Mouse (Mus musculus) forebrain, embryonic 11.5 days (tissue): ENCODE data around the gene Rbm31y. TPM values are rescaled to one million over a fixed set of nuclear protein-coding genes. Genes with fewer than 3 reads are reported as not detected.
"Not testable (repeated sequence)": the region's sequence is repeated elsewhere in the genome, so short reads cannot be mapped to it uniquely, and the experiment has no call there.

Experiments used
- ATAC-seq: fragments of 200-750 bp; cut with Nextera tagmentation; replicated peaks from 2 replicates; pipeline ENCODE4 v1.8.0; 2017; ENCODE audit warnings: moderate TSS enrichment; ENCODE audit not compliant: low FRiP score
- DNase-seq: peaks from one replicate; pipeline ENCODE4 v3.0.0-alpha.2; 2017; ENCODE audit warnings: low spot score
- H3K27ac ChIP-seq: fragments of 300-500 bp; sonication (generic); 2 replicates; pipeline ENCODE4 v1.5.1; 2014; ENCODE audit warnings: low read depth, low read length
- H3K27me3 ChIP-seq: fragments of 300-500 bp; sonication (generic); 2 replicates; pipeline ENCODE4 v1.6.1; 2014; ENCODE audit warnings: mild to moderate bottlenecking, low read length, mixed read lengths; ENCODE audit not compliant: control insufficient read depth, insufficient read depth
- H3K36me3 ChIP-seq: fragments of 300-500 bp; sonication (generic); 2 replicates; pipeline ENCODE4 v1.6.1; 2014; ENCODE audit warnings: mild to moderate bottlenecking, low read length, moderate library complexity, mixed read lengths; ENCODE audit not compliant: control insufficient read depth, insufficient read depth
- H3K4me1 ChIP-seq: fragments of 300-500 bp; sonication (generic); replicated peaks from 2 replicates; pipeline ENCODE4 v1.6.1; 2014; ENCODE audit warnings: low read length, mixed read lengths; ENCODE audit not compliant: control insufficient read depth, insufficient read depth
- H3K4me2 ChIP-seq: fragments of 300-500 bp; sonication (generic); 2 replicates; pipeline ENCODE4 v1.6.1; 2014; ENCODE audit warnings: low read depth, mild to moderate bottlenecking, low read length, moderate library complexity, mixed read lengths; ENCODE audit not compliant: severe bottlenecking
- H3K4me3 ChIP-seq: fragments of 300-500 bp; sonication (generic); 2 replicates; pipeline ENCODE4 v1.5.1; 2014; ENCODE audit warnings: low read depth, low read length
- H3K9ac ChIP-seq: fragments of 300-500 bp; sonication (generic); 2 replicates; pipeline ENCODE4 v1.6.1; 2014; ENCODE audit warnings: low read length
- H3K9me3 ChIP-seq: fragments of 300-500 bp; sonication (generic); 2 replicates; pipeline ENCODE4 v1.6.1; 2016; ENCODE audit warnings: low read length, mixed read lengths; ENCODE audit not compliant: control insufficient read depth
- WGBS: fragments of 180-500 bp; shearing (Covaris S2); extraction: QIAGEN DNeasy Blood & Tissue Kit; methylation state at CpG from one replicate; pipeline ENCODE4 v1.1.7; 2014; 5-methylcytosine and 5-hydroxymethylcytosine counted together
- polyA plus RNA-seq: library from polyadenylated mRNA; unstranded; fragments of >200 nt; fragmentation: Nextera tagmentation; extraction: Ambion mirVana; gene quantifications from 2 replicates; pipeline ENCODE4 v1.2.1, GENCODE M21; 2014

Gene Rbm31y
- not detected in 2 replicates for polyA plus RNA-seq

- not testable (repeated sequence) for H3K4me3 ChIP-seq, H3K9me3 ChIP-seq, DNase-seq, ATAC-seq, H3K27me3 ChIP-seq, H3K36me3 ChIP-seq, H3K9ac ChIP-seq, H3K4me1 ChIP-seq, H3K4me2 ChIP-seq, H3K27ac ChIP-seq
- no CpG with 5 or more reads among the region's 11 CpGs for WGBS
These were observed at the start of gene Rbm31y for GRCm38 (mm10) chrY:17400461-17400860. Rbm31y (plus strand) TSS chrY:17400761.
